Mouse (Mus musculus) effector memory CD4-positive, alpha-beta T cell, adult 7 months (primary cell): ENCODE measurements around the gene Syce3. TPM values are rescaled to one million over a fixed set of nuclear protein-coding genes. Genes with fewer than 3 reads are reported as not detected.

Experiments used
- polyA plus RNA-seq: library from polyadenylated mRNA; unstranded; fragments of 100-300 nt; shearing (Covaris generic); gene quantifications from one replicate; pipeline ENCODE4 v1.2.1, GENCODE M21; 2017

Gene Syce3
- not detected for polyA plus RNA-seq

GRCm38 (mm10) chr15:89410118-89410517 lies at the start of gene Syce3:
Gene Syce3 (minus strand): TSS chr15:89410503.

GRCm38 (mm10) chr15:89453865-89454478 lies 43.7 kb upstream of the Syce3 start, which contains the start of gene Mapk8ip2:
Gene Mapk8ip2 (plus strand): TSS chr15:89453913.

GRCm38 (mm10) chr15:89429352-89430221 lies 19.3 kb upstream of the Syce3 start, which contains the start of the genes C730034F03Rik, Gm44502 and Chkb:
Gene C730034F03Rik (plus strand): TSS chr15:89429589.
Gene Gm44502 (minus strand): TSS chr15:89429696.
Gene Chkb (minus strand): TSS chr15:89429908.

GRCm38 (mm10) chr15:89425711-89426121 lies 15.4 kb upstream of the Syce3 start, which contains the start of gene Cpt1b:
Gene Cpt1b (minus strand): TSS chr15:89425863.

DNA sequence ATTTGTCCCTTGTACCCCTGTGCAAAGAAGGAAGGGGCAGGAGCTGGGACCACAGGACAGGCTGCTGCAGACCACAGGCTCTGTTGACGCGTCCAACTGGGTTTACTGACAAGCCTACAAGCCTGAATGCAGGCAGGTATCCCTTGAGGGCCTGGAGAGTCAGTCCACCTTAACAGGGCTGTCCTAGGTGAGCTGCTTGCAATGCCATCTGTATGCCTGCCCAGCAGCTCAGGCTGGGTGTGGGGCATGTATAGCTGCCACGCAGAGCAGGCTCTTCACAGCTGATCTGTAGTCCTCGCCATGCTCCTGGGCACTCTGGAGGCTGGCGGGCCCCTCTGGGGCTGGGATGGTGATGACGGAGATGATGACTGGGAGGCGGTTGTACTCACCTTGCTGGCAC lies 25.7 kb downstream of the Syce3 start, which contains the start of gene Klhdc7b:
Gene Klhdc7b, plus strand, starts transcription at position 301 of the 400 bp plus-strand sequence.

DNA sequence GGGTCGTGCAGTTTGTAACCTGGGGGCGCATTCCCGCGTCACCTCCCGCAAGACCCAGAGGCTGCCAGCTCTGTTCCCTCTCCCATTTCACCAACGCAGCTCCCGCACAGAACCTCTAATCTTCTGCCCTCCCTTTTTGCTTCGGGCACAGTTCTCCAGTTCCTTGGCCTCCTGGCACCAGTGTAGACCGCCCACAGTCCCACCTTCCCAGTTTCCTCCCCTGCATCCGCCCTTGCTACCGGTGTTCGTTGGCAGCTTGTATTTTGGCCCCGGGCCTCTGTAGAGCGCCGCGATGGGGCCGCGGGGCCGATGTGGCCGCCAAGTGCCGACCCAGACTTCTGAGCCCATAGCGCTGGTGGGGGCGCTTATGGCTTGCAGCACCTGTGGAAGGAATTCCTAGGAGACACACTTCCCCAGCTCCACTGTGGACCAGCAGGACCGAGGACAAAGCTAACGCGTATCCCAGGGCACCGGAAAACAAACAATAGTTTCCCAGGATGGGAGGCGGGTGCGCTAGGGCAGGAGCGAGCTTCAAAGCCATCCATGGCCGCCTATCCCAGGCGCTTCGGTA lies 31.4 kb downstream of the Syce3 start, which contains the start of gene Odf3b:
Gene Odf3b, minus strand, starts transcription at position 452 of the 571 bp plus-strand sequence.

DNA sequence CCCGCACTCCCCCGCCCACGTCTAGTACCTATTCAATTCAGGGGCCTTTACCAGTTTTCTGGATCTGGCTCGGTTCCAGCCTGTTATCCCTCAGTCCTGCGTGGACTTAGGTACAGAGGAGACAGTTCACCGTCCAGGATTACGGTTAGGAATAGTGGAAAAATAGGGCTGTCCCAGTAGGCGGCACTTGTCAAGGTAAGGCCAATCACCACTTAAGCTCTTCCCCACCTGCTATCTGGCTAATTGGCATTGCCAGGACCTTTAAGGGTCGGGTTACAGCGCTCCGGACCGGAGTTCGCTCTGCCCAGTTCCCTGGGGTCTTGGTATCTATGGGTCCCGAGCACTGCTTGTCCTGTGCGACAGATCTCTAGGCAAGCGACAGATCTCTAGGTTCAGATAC lies 33.3 kb downstream of the Syce3 start, which contains the start of gene Tymp:
Gene Tymp, minus strand, starts transcription at position 83 of the 400 bp plus-strand sequence.

DNA sequence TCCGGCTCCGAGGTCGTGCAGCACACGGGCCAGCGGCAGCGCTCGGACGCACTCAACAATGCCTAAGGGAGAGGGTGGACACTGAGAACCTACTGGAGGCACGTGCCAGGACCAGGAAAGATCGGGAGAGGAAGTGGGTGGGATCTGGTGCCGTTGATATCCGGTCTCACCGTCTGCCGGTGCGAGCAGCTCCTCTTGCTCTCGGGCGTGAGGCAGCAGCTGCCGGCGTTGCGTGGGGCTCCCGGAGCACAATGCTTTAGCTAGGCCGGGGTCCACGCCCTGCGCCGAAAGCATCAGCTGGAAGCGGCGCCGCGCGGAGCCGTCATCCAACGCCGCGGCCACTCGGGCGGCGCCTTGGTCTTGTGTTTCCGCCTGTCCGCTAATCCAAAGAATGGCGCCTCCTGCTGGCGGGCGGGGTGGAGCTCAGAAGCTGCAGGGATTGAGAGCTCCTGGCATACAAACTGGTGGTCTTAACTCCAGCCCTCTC lies 36.5 kb downstream of the Syce3 start, which contains the start of gene Sco2:
Gene Sco2, minus strand, starts transcription at position 85 of the 487 bp plus-strand sequence.

GRCm38 (mm10) chr15:89355241-89356187 lies 54.8 kb downstream of the Syce3 start, which contains the start of the genes Lmf2 and Ncaph2:
Gene Lmf2 (minus strand): TSS chr15:89355659.
Gene Ncaph2 (plus strand): TSS chr15:89355719.

Other genes starting within 250 kb of the Syce3 start
- 0.32 TPM for gene Plxnb2, start 229.7 kb downstream of the Syce3 start, polyA plus RNA-seq
- 44.6 TPM for gene Dennd6b, start 214.0 kb downstream of the Syce3 start, polyA plus RNA-seq
- 16.7 TPM for gene Ppp6r2, start 198.9 kb downstream of the Syce3 start, polyA plus RNA-seq
- 99.5 TPM for gene Sbf1, start 95.2 kb downstream of the Syce3 start, polyA plus RNA-seq
- gene Adm2, start 87.8 kb downstream of the Syce3 start, polyA plus RNA-seq = not detected
- 0.60 TPM for gene Miox, start 76.1 kb downstream of the Syce3 start, polyA plus RNA-seq
- 42.8 TPM for gene Lmf2, start 54.8 kb downstream of the Syce3 start, polyA plus RNA-seq
- 144 TPM for gene Ncaph2, start 54.8 kb downstream of the Syce3 start, polyA plus RNA-seq
- gene Sco2, start 36.7 kb downstream of the Syce3 start, polyA plus RNA-seq = 3.4 TPM
- gene Tymp, start 33.5 kb downstream of the Syce3 start, polyA plus RNA-seq = 1.5 TPM
- gene Odf3b, start 31.2 kb downstream of the Syce3 start, polyA plus RNA-seq = not detected
- gene Klhdc7b, start 25.6 kb downstream of the Syce3 start, polyA plus RNA-seq = not detected
- 0.37 TPM for gene Cpt1b, start 15.4 kb upstream of the Syce3 start, polyA plus RNA-seq
- 6.8 TPM for gene C730034F03Rik, start 19.1 kb upstream of the Syce3 start, polyA plus RNA-seq
- not detected for gene Gm44502, start 19.2 kb upstream of the Syce3 start, polyA plus RNA-seq
- gene Chkb, start 19.4 kb upstream of the Syce3 start, polyA plus RNA-seq = 102 TPM
- gene Mapk8ip2, start 43.4 kb upstream of the Syce3 start, polyA plus RNA-seq = not detected
- gene Arsa, start 66.9 kb upstream of the Syce3 start, polyA plus RNA-seq = 13.1 TPM
- gene Shank3, start 89.1 kb upstream of the Syce3 start, polyA plus RNA-seq = not detected
- gene Acr, start 157.8 kb upstream of the Syce3 start, polyA plus RNA-seq = not detected
- 0.80 TPM for gene Rabl2, start 181.4 kb upstream of the Syce3 start, polyA plus RNA-seq